Mouse (Mus musculus): ENCODE data around the gene Hsf4. TPM values are rescaled to one million over a fixed set of nuclear protein-coding genes. Genes with fewer than 3 reads are reported as not detected.
A peak's percentile ranks its signal among the peaks of the same experiment; 100 is the strongest.

Gene Hsf4
- total and polyA plus RNA-seq, 2 experiments, result 4.4 to 11.0 TPM

- no peaks in the 10 kb centered on the region for H3K27me3 ChIP-seq (ENCODE audit: control insufficient read depth, insufficient read depth, low read length)
- TF ChIP-seq POLR2A (IDR thresholded peaks at IDR 0.05; ENCODE audit: extremely low read depth, insufficient read depth, low read length) (no peak), CTCF (IDR thresholded peaks at IDR 0.05; ENCODE audit: low read depth, low read length) (no peak)
- H3K27ac ChIP-seq (replicated peaks; ENCODE audit: insufficient read depth, low read depth, low read length), result no peak overlapping the region
- H3K9ac ChIP-seq (ENCODE audit: low read depth, low read length), result no peak overlapping the region
- H3K4me3 ChIP-seq (ENCODE audit: insufficient read depth, low read depth, low read length), result no peak overlapping the region
- H3K4me1 ChIP-seq (ENCODE audit: control insufficient read depth, insufficient read depth, low read length), result peaks cover 9% of the 10 kb centered on the region
- DNase-seq (ENCODE audit: extremely low read depth, low read depth, low spot score), result no peak
- no peaks in the 10 kb centered on the region for H3K36me3 ChIP-seq (ENCODE audit: control insufficient read depth, insufficient read depth, low read length)
- WGBS, result 38% methylated on average over 12 of the region's 12 CpGs
- H3K79me2 ChIP-seq (ENCODE audit: control insufficient read depth, insufficient read depth, low read length), result no peaks in the 10 kb centered on the region
Measured at GRCm38 (mm10) chr8:105285514-105285913, 15.9 kb downstream of the Hsf4 start.

- Histone ChIP-seq H3K79me2 (ENCODE audit: control insufficient read depth, insufficient read depth, low read length) (no peaks in the 10 kb centered on the region), H3K9ac (ENCODE audit: low read depth, low read length) (no peak overlapping the region), H3K27me3 (ENCODE audit: control insufficient read depth, insufficient read depth, low read length) (no peaks in the 10 kb centered on the region), H3K4me3 (ENCODE audit: insufficient read depth, low read depth, low read length) (no peak overlapping the region), H3K27ac (replicated peaks; ENCODE audit: insufficient read depth, low read depth, low read length) (no peak overlapping the region), H3K36me3 (ENCODE audit: control insufficient read depth, insufficient read depth, low read length) (no peaks in the 10 kb centered on the region), H3K4me1 (ENCODE audit: control insufficient read depth, insufficient read depth, low read length) (peaks cover 10% of the 10 kb centered on the region)
- TF ChIP-seq CTCF (IDR thresholded peaks at IDR 0.05; ENCODE audit: low read depth, low read length) (no peak), POLR2A (IDR thresholded peaks at IDR 0.05; ENCODE audit: extremely low read depth, insufficient read depth, low read length) (no peak)
- DNase-seq (ENCODE audit: extremely low read depth, low read depth, low spot score), result no peak
- 87% methylated on average over 4 of the region's 4 CpGs for WGBS
Measured at GRCm38 (mm10) chr8:105286907-105287306, 17.3 kb downstream of the Hsf4 start.

DNA sequence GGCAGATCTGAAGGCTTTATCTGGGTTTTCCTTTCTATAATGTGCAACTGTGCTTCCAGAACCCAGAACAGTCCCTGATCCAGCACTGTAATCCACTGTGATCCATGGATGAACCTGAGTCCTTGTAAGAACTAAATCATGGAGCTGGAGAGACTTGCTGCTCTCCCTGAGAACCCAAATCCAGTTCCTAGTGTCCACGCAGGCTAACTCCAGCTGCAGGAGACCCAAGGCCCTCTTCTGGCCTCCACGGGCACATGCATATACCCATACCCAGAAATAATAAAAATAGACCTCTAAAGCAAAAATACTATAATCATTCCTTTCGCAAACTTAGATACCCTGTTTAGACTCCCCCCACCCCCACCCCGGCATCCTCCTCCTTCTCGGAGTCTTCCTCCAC lies 18.6 kb downstream of the Hsf4 start:
- Histone ChIP-seq H3K27ac (replicated peaks; ENCODE audit: insufficient read depth, low read depth, low read length) (no peak overlapping the region), H3K79me2 (ENCODE audit: control insufficient read depth, insufficient read depth, low read length) (no peaks in the 10 kb centered on the region), H3K4me1 (ENCODE audit: control insufficient read depth, insufficient read depth, low read length) (peaks cover 8% of the 10 kb centered on the region; the same call in 1 of the 2 replicates), H3K4me3 (ENCODE audit: insufficient read depth, low read depth, low read length) (no peak overlapping the region), H3K9ac (ENCODE audit: low read depth, low read length) (no peak overlapping the region), H3K27me3 (ENCODE audit: control insufficient read depth, insufficient read depth, low read length) (no peaks in the 10 kb centered on the region), H3K36me3 (ENCODE audit: control insufficient read depth, insufficient read depth, low read length) (no peaks in the 10 kb centered on the region)
- WGBS, result 97% methylated on average over 5 of the region's 5 CpGs
- DNase-seq (ENCODE audit: extremely low read depth, low read depth, low spot score), result no peak
- TF ChIP-seq CTCF (IDR thresholded peaks at IDR 0.05; ENCODE audit: low read depth, low read length) (no peak), POLR2A (IDR thresholded peaks at IDR 0.05; ENCODE audit: extremely low read depth, insufficient read depth, low read length) (no peak)

DNA sequence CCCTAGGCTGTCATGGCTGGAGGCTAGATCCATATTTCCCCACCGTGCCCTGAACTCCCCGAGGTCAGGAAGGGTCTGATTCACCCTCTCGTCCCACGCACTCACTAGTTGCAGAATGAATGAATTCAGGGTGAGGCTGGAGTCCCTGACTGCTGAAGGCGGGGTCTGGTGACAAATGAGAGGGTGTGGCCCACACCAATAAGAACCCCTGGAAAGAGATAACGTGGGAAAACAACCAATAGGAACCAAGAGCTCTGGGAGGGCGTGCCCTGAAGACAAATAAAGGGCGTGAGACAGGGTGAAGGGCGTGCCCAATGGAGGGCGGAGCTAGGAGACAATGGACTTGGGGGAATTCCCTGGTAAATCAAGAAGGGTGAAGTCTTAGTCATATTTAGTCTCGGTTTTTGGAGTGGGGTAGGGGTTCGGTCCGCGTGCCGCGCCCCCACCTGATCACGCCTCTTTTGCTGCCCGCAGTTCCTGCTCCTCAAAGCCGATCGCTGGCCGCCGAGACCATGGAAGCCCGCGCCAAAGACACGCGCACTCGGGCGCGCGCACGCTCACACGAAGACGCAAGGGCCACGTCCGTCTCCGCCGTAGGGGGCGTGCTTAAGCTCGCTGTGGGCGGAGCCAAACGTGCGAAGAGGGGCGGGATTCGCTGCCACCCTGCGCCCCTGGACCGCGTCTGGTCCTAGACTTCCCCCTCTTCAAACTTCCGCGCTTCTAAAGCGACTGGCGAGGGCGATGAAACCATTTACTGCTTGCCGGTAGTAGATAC lies 19.5 kb downstream of the Hsf4 start:
- 8% methylated on average over 53 of the region's 53 CpGs for WGBS
- TF ChIP-seq POLR2A (IDR thresholded peaks at IDR 0.05; ENCODE audit: extremely low read depth, insufficient read depth, low read length) (no peak), CTCF (IDR thresholded peaks at IDR 0.05; ENCODE audit: low read depth, low read length) (no peak)
- peak; percentile 79 for DNase-seq (ENCODE audit: extremely low read depth, low read depth, low spot score)
- Histone ChIP-seq H3K27me3 (ENCODE audit: control insufficient read depth, insufficient read depth, low read length) (no peaks in the 10 kb centered on the region), H3K4me1 (ENCODE audit: control insufficient read depth, insufficient read depth, low read length) (peaks cover 8% of the 10 kb centered on the region; the same call in 1 of the 2 replicates), H3K27ac (replicated peaks; ENCODE audit: insufficient read depth, low read depth, low read length) (no peak overlapping the region), H3K36me3 (ENCODE audit: control insufficient read depth, insufficient read depth, low read length) (no peaks in the 10 kb centered on the region), H3K9ac (ENCODE audit: low read depth, low read length) (peak overlapping the region; percentile 63), H3K4me3 (ENCODE audit: insufficient read depth, low read depth, low read length) (peak overlapping the region; percentile 77), H3K79me2 (ENCODE audit: control insufficient read depth, insufficient read depth, low read length) (no peaks in the 10 kb centered on the region)

DNA sequence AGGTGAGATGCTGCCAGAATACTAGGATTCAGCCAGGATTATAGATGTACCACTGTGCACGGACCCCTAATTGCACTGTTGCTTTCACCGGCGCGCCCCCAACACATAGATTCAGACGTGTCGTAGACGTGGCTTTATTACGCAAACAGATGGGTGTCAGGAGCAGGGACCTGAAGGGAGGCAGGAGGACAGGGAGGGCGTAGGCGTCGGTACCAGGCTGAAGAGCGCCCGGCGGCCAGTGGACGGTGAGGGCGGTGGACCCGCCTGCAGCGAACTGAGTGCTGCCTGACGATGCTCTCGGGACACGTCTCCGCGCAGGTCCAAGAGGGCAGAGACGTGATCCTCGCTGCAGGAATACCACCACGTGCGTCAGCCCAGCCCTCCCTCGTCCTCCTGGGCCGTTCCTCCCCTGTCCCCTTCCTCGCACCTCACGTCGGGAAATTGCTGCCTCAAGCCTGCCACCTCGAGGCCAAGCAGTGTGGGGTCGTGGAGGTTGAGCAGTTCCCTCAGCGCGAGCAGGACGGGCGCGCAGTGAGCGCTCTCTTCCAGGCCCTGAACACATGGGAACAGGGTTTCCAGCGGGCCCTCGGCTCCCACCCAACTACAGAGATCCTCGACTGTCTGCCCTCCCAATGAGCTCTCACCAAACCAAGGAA lies 20.3 kb downstream of the Hsf4 start, which contains the start of gene 4931428F04Rik:
Gene 4931428F04Rik (minus strand): TSS at position 60 of the 656 bp plus-strand sequence.
- 12% methylated on average over 43 of the region's 43 CpGs for WGBS
- peak within 1 kb of the TSS; percentile 77 for H3K4me3 ChIP-seq (ENCODE audit: insufficient read depth, low read depth, low read length)
- H3K27ac ChIP-seq (replicated peaks; ENCODE audit: insufficient read depth, low read depth, low read length), result no peak within 1 kb of the TSS
- no peaks in the 10 kb centered on the region for H3K79me2 ChIP-seq (ENCODE audit: control insufficient read depth, insufficient read depth, low read length)
- TF ChIP-seq POLR2A (IDR thresholded peaks at IDR 0.05; ENCODE audit: extremely low read depth, insufficient read depth, low read length), result no peak
- peak; percentile 64 for TF ChIP-seq CTCF (IDR thresholded peaks at IDR 0.05; ENCODE audit: low read depth, low read length)
- peak within 1 kb of the TSS; percentile 63 for H3K9ac ChIP-seq (ENCODE audit: low read depth, low read length)
- H3K27me3 ChIP-seq (ENCODE audit: control insufficient read depth, insufficient read depth, low read length), result no peaks in the 10 kb centered on the region
- DNase-seq (ENCODE audit: extremely low read depth, low read depth, low spot score), result no peak
- no peaks in the 10 kb centered on the region for H3K36me3 ChIP-seq (ENCODE audit: control insufficient read depth, insufficient read depth, low read length)
- peaks cover 8% of the 10 kb centered on the region; the same call in 1 of the 2 replicates for H3K4me1 ChIP-seq (ENCODE audit: control insufficient read depth, insufficient read depth, low read length)
